Mouse (Mus musculus) midbrain, postnatal 0 days (tissue): ENCODE measurements around the gene Gprc5c. TPM values are rescaled to one million over a fixed set of nuclear protein-coding genes. Genes with fewer than 3 reads are reported as not detected.

Experiments used
- ATAC-seq: fragments of 200-750 bp; cut with Nextera tagmentation; 2 replicates; pipeline ENCODE4 v1.8.0; 2017; ENCODE audit warnings: moderate number of reproducible peaks, mild to moderate bottlenecking, moderate TSS enrichment, moderate library complexity; ENCODE audit not compliant: low FRiP score
- DNase-seq: peaks from one replicate; pipeline ENCODE4 v3.0.0-alpha.2; 2015; ENCODE audit warnings: low spot score
- H3K27ac ChIP-seq: fragments of 300-500 bp; sonication (generic); 2 replicates; pipeline ENCODE4 v1.5.1; 2014; ENCODE audit warnings: low read depth, mild to moderate bottlenecking, low read length, mixed read lengths
- H3K27me3 ChIP-seq: fragments of 300-500 bp; sonication (generic); 2 replicates; pipeline ENCODE4 v1.6.1; 2014; ENCODE audit warnings: low read length, control low read depth, mixed read lengths; ENCODE audit not compliant: insufficient read depth
- H3K36me3 ChIP-seq: fragments of 300-500 bp; sonication (generic); 2 replicates; pipeline ENCODE4 v1.6.1; 2014; ENCODE audit warnings: low read length, control low read depth, mixed read lengths; ENCODE audit not compliant: insufficient read depth
- H3K4me1 ChIP-seq: fragments of 300-500 bp; sonication (generic); 2 replicates; pipeline ENCODE4 v1.6.1; 2014; ENCODE audit warnings: mild to moderate bottlenecking, control low read depth, antibody characterized with exemption, low read length, mixed read lengths; ENCODE audit not compliant: insufficient read depth
- H3K4me2 ChIP-seq: fragments of 300-500 bp; sonication (generic); 2 replicates; pipeline ENCODE4 v1.6.1; 2014; ENCODE audit warnings: low read depth, mild to moderate bottlenecking, low read length, mixed read lengths; ENCODE audit not compliant: poor library complexity, severe bottlenecking
- H3K4me3 ChIP-seq: fragments of 300-500 bp; sonication (generic); 2 replicates; pipeline ENCODE4 v1.5.1; 2014; ENCODE audit warnings: low read depth, mild to moderate bottlenecking, low read length, moderate library complexity
- H3K9ac ChIP-seq: fragments of 300-500 bp; sonication (generic); replicated peaks from 2 replicates; pipeline ENCODE4 v1.6.1; 2014; ENCODE audit warnings: mild to moderate bottlenecking, low read length, moderate library complexity, mixed read lengths; ENCODE audit not compliant: poor library complexity, severe bottlenecking
- H3K9me3 ChIP-seq: fragments of 300-500 bp; sonication (generic); 2 replicates; pipeline ENCODE4 v1.6.1; 2016; ENCODE audit warnings: low read length, control low read depth
- CTCF ChIP-seq: IDR thresholded peaks from 2 replicates; pipeline ENCODE4 v1.5.1; 2016; ENCODE audit warnings: antibody characterized with exemption, mild to moderate bottlenecking
- WGBS: fragments of 180-500 bp; shearing (Covaris S2); extraction: QIAGEN DNeasy Blood & Tissue Kit; methylation state at CpG from one replicate; pipeline ENCODE4 v1.1.7; 2014; 5-methylcytosine and 5-hydroxymethylcytosine counted together
- polyA plus RNA-seq: library from polyadenylated mRNA; unstranded; fragments of >200 nt; fragmentation: Nextera tagmentation; extraction: Ambion mirVana; gene quantifications from 2 replicates; pipeline ENCODE4 v1.2.1, GENCODE M21; 2015
- total RNA-seq: library from RNA; depleted of rRNA; stranded (reverse); fragments of >200 nt; gene quantifications from 2 replicates; pipeline ENCODE4 v1.2.3, GENCODE M21; 2014

Gene Gprc5c
- total and polyA plus RNA-seq, 2 experiments from 2014 or later: 5.7 to 12.8 TPM

- no peak for TF ChIP-seq CTCF
Measured at GRCm38 (mm10) chr11:114844464-114845220, 6.3 kb upstream of the Gprc5c start.

GRCm38 (mm10) chr11:114846336-114846735, 4.6 kb upstream of the Gprc5c start:
- H3K4me1 ChIP-seq: no peaks in the 10 kb centered on the region
- no peak for ATAC-seq
- H3K4me2 ChIP-seq: no peak overlapping the region

More at GRCm38 (mm10) chr11:114844464-114845220, 6.3 kb upstream of the Gprc5c start:
- no peaks in the 10 kb centered on the region for H3K9me3 ChIP-seq
- peaks cover 6% of the 10 kb centered on the region for H3K27me3 ChIP-seq
- H3K4me2 ChIP-seq: no peak overlapping the region
- DNase-seq (no peak), ATAC-seq (no peak)
- no peak overlapping the region for H3K9ac ChIP-seq
- no peak overlapping the region for H3K27ac ChIP-seq
- no peak overlapping the region for H3K4me3 ChIP-seq
- H3K36me3 ChIP-seq: no peaks in the 10 kb centered on the region
- H3K4me1 ChIP-seq: no peaks in the 10 kb centered on the region
- 66% methylated on average over 7 of the region's 7 CpGs for WGBS

GRCm38 (mm10) chr11:114847008-114847407, 3.9 kb upstream of the Gprc5c start:
- no peak overlapping the region for H3K4me3 ChIP-seq
- no peak overlapping the region for H3K4me2 ChIP-seq
- 0 out of 2 replicates have a peak, but pooled peaks cover 1% of the 10 kb centered on the region for H3K4me1 ChIP-seq
- WGBS: 78% methylated on average over 5 of the region's 5 CpGs
- H3K27ac ChIP-seq: no peak overlapping the region
- ATAC-seq (no peak), DNase-seq (no peak)
- no peak overlapping the region for H3K9ac ChIP-seq
- no peaks in the 10 kb centered on the region for H3K9me3 ChIP-seq
- no peak for TF ChIP-seq CTCF
- no peaks in the 10 kb centered on the region for H3K36me3 ChIP-seq
- peaks cover 19% of the 10 kb centered on the region for H3K27me3 ChIP-seq

More at GRCm38 (mm10) chr11:114846336-114846735, 4.6 kb upstream of the Gprc5c start:
- Histone ChIP-seq H3K9ac (no peak overlapping the region), H3K36me3 (no peaks in the 10 kb centered on the region), H3K4me3 (no peak overlapping the region), H3K9me3 (no peaks in the 10 kb centered on the region), H3K27ac (no peak overlapping the region), H3K27me3 (peaks cover 13% of the 10 kb centered on the region)
- WGBS: 81% methylated on average over 4 of the region's 4 CpGs
- DNase-seq: no peak
- no peak for TF ChIP-seq CTCF

- no peak for TF ChIP-seq CTCF
- Histone ChIP-seq H3K4me2 (no peak overlapping the region), H3K36me3 (no peaks in the 10 kb centered on the region), H3K27ac (no peak overlapping the region), H3K4me3 (no peak overlapping the region), H3K4me1 (0 out of 2 replicates have a peak, but pooled peaks cover 4% of the 10 kb centered on the region), H3K9ac (no peak overlapping the region), H3K27me3 (peaks cover 39% of the 10 kb centered on the region), H3K9me3 (no peaks in the 10 kb centered on the region)
- WGBS: 20% methylated on average over 2 of the region's 2 CpGs
- DNase-seq (no peak), ATAC-seq (no peak)
Measured at GRCm38 (mm10) chr11:114849572-114849971, 1.4 kb upstream of the Gprc5c start.

- Histone ChIP-seq H3K4me1 (0 out of 2 replicates have a peak, but pooled peaks cover 4% of the 10 kb centered on the region), H3K9ac (no peak overlapping the region), H3K4me2 (peak overlapping the region; percentile 97; the same call in 1 of the 2 replicates), H3K27me3 (peaks cover 42% of the 10 kb centered on the region), H3K27ac (no peak overlapping the region), H3K36me3 (no peaks in the 10 kb centered on the region), H3K4me3 (no peak overlapping the region), H3K9me3 (no peaks in the 10 kb centered on the region)
- DNase-seq (no peak), ATAC-seq (no peak)
- no peak for TF ChIP-seq CTCF
- WGBS: 23% methylated on average over 5 of the region's 5 CpGs
Measured at GRCm38 (mm10) chr11:114850066-114850451, 893 bp upstream of the Gprc5c start.

- Histone ChIP-seq H3K27me3 (peaks cover 42% of the 10 kb centered on the region), H3K4me3 (peak overlapping the region; percentile 63), H3K9ac (peak overlapping the region; percentile 60), H3K4me2 (peak overlapping the region; percentile 97), H3K9me3 (no peaks in the 10 kb centered on the region), H3K36me3 (no peaks in the 10 kb centered on the region), H3K27ac (no peak overlapping the region), H3K4me1 (0 out of 2 replicates have a peak, but pooled peaks cover 4% of the 10 kb centered on the region)
- whole genome bisulfite sequencing: under 1% methylated on average over 27 of the region's 27 CpGs
- no peak for ATAC-seq
- DNase-seq: peak; percentile 28
- no peak for TF ChIP-seq CTCF
Measured at GRCm38 (mm10) chr11:114851269-114851607, 286 bp downstream of the Gprc5c start.
